Mouse (Mus musculus) midbrain, embryonic 11.5 days (tissue): ENCODE results near the gene Fam24b. TPM values are rescaled to one million over a fixed set of nuclear protein-coding genes. Genes with fewer than 3 reads are reported as not detected.

Experiments used
- ATAC-seq: fragments of 200-750 bp; cut with Nextera tagmentation; 2 replicates; pipeline ENCODE4 v1.8.0; 2017; ENCODE audit warnings: moderate TSS enrichment, moderate library complexity; ENCODE audit not compliant: low FRiP score
- DNase-seq: peaks from one replicate; pipeline ENCODE4 v3.0.0; 2015; ENCODE audit warnings: low spot score; ENCODE audit errors: missing footprints
- H3K27ac ChIP-seq: fragments of 300-500 bp; sonication (generic); 2 replicates; pipeline ENCODE4 v1.5.1; 2014; ENCODE audit warnings: low read depth, low read length
- H3K27me3 ChIP-seq: fragments of 300-500 bp; sonication (generic); 2 replicates; pipeline ENCODE4 v1.6.1; 2014; ENCODE audit warnings: mild to moderate bottlenecking, low read length, moderate library complexity, mixed read lengths; ENCODE audit not compliant: control insufficient read depth, insufficient read depth
- H3K36me3 ChIP-seq: fragments of 300-500 bp; sonication (generic); 2 replicates; pipeline ENCODE4 v1.6.1; 2014; ENCODE audit warnings: mild to moderate bottlenecking, low read length, moderate library complexity, mixed read lengths; ENCODE audit not compliant: control insufficient read depth, insufficient read depth
- H3K4me1 ChIP-seq: fragments of 300-500 bp; sonication (generic); 2 replicates; pipeline ENCODE4 v1.6.1; 2014; ENCODE audit warnings: low read length; ENCODE audit not compliant: control insufficient read depth, insufficient read depth
- H3K4me2 ChIP-seq: fragments of 300-500 bp; sonication (generic); 2 replicates; pipeline ENCODE4 v1.6.1; 2014; ENCODE audit warnings: mild to moderate bottlenecking, moderate library complexity
- H3K4me3 ChIP-seq: fragments of 300-500 bp; sonication (generic); 2 replicates; pipeline ENCODE4 v1.5.1; 2014; ENCODE audit warnings: low read depth, low read length
- H3K9ac ChIP-seq: fragments of 300-500 bp; sonication (generic); 2 replicates; pipeline ENCODE4 v1.6.1; 2014; ENCODE audit warnings: low read length
- H3K9me3 ChIP-seq: fragments of 300-500 bp; sonication (generic); 2 replicates; pipeline ENCODE4 v1.6.1; 2016; ENCODE audit warnings: low read length; ENCODE audit not compliant: control insufficient read depth
- WGBS: fragments of 180-500 bp; shearing (Covaris S2); extraction: QIAGEN DNeasy Blood & Tissue Kit; methylation state at CpG from one replicate; pipeline ENCODE4 v1.1.7; 2014; 5-methylcytosine and 5-hydroxymethylcytosine counted together
- polyA plus RNA-seq: library from polyadenylated mRNA; unstranded; fragments of >200 nt; fragmentation: Nextera tagmentation; extraction: Ambion mirVana; gene quantifications from 2 replicates; pipeline ENCODE4 v1.2.1, GENCODE M21; 2014

Gene Fam24b
- polyA plus RNA-seq, result not detected in 2 replicates

DNA sequence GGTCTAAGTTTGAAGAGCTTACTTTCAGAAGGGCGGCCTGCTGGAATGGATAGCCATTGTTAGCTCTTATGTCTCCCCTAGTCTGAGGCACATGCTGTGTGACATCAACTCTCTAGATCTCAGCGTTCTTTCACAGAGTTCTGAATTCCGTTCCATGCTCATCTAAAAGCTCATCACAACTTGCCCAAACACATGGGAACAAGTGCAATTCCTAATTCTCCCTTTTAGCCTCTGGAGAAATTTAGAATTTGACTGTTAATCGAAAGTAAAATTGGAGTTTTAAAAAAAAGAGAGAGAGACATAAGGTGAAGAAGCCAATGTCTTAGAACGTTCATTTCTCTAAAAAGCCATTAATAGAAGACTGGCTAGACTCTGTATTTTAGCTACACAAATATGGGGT lies at the start of gene Fam24b:
TSS of gene Fam24b (minus strand) at position 101 of the 400 bp plus-strand sequence.
- DNase-seq (peak; percentile 1), ATAC-seq (no peak)
- H3K9me3 ChIP-seq, result no peaks in the 10 kb centered on the region
- H3K9ac ChIP-seq, result no peak within 1 kb of the TSS
- H3K27ac ChIP-seq, result no peak within 1 kb of the TSS
- H3K27me3 ChIP-seq, result no peaks in the 10 kb centered on the region
- no peaks in the 10 kb centered on the region for H3K36me3 ChIP-seq
- no peak within 1 kb of the TSS for H3K4me3 ChIP-seq
- H3K4me1 ChIP-seq, result no peaks in the 10 kb centered on the region
- H3K4me2 ChIP-seq, result no peak within 1 kb of the TSS
- WGBS, result 87% methylated on average over 5 of the region's 5 CpGs

DNA sequence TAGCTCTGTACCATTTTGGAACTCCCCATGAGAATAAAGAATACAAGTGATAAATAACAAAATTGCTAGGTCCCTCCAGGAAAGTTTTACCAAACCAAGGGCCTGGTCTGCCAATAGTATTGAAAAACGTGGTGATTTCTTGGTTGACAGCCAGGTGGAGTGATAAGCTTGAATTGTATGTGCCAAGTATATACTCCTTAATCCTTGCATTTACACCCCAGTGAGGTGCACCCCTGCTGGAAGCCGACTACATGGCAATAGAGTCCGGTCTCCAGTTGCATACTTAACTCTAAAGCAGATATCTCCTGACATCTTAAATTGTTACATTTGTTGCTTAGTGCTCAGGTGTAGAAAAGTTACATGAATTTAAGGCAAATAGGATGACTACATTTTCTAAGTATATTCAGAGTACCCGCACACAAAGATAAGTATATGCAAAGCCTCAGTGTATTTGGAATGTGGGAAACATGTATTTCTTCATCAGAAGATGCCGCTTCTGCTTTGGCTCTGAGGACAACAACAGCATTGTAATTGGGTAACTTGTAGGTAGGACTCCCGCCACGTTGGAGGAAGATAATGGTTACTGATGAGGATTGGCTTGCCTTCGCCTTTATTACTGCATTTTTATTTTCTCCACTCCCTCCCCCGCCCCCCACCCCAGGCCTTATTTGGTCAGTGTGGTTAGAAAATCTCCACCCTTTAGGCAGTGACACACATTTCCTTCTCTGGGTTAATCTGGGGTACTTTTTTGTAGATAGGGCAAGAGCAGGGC lies 42.8 kb upstream of the Fam24b start:
- no peak for DNase-seq
- no peaks in the 10 kb centered on the region for H3K27me3 ChIP-seq

DNA sequence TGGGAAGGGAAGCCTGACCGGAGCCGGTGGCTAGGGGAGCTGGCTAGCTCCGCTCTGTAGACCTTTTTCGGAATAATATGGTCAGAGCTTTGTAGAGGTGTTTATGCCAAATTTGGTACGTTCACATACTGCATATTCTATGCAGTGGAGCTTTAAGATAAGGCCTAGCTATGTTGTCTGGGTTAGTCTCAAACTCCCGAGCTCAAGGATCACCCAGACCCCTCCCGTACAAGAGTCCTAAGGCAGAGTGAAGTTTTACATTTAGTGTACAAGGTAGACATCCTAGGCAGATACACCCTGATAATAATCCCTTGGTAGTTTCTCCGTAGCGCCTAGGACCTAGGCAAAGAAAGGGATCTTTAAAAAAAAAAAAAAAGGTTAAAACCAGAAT lies 42.1 kb upstream of the Fam24b start:
- no peak for DNase-seq
- ATAC-seq, result no peak
- peak overlapping the region; percentile 73 for H3K4me3 ChIP-seq

More for the DNA sequence above, 42.8 kb upstream of the Fam24b start:
- ATAC-seq, result 0 out of 2 replicates have a peak, but pooled peaks have one; percentile 18
- Histone ChIP-seq H3K9ac (peak overlapping the region; percentile 95; the same call in 1 of the 2 replicates), H3K4me2 (peak overlapping the region; percentile 80), H3K27ac (no peak overlapping the region), H3K4me3 (peak overlapping the region; percentile 73; the same call in 1 of the 2 replicates), H3K36me3 (no peaks in the 10 kb centered on the region), H3K9me3 (no peaks in the 10 kb centered on the region), H3K4me1 (peaks cover 5% of the 10 kb centered on the region)
- 76% methylated on average over 9 of the region's 9 CpGs for WGBS

DNA sequence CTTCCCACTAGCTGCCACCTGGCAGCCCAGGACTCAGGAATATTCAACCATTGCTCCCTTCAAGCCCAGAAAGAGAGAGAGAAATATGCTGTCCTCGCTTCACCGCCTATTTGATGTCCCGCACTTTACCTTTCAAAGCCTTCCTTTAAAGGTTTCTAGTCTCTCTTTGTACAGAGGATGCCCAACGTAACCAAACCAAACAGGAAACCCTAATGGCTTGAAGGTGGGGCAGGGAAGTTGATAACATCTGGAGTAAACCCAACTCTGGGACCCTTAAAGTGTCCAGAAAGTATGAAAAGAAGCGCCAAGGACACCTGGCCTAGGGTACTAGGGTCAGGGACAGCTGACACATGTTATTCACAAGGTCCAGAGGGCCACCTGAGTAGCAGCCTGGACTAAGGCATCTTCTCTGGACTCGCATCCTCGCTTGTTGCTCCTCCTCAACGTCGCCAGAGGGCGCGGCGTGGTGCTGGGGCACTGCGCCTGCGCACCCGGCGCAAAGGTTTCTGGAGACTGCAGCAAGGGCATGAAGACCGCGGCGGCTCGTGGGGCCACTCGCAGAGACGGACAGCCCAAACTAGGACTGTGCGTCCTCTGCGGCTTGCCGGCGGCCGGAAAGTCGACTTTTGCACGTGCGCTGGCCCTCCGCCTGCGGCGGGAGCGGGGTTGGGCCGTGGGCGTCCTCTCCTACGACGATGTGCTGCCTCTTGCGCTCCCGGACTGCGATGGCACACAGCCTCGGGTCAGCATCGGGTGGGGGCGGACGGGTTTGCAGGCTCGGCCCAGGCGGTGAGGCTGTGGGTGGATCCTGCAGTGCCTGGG lies 41.5 kb upstream of the Fam24b start, which contains the start of gene Pstk:
TSS of gene Pstk (plus strand) at position 494 of the 822 bp plus-strand sequence.
- peaks cover 5% of the 10 kb centered on the region for H3K4me1 ChIP-seq
- no peaks in the 10 kb centered on the region for H3K36me3 ChIP-seq
- peak; percentile 95 for ATAC-seq
- peak within 1 kb of the TSS; percentile 80 for H3K4me2 ChIP-seq
- no peaks in the 10 kb centered on the region for H3K9me3 ChIP-seq
- H3K27ac ChIP-seq, result peak within 1 kb of the TSS; percentile 73
- peak within 1 kb of the TSS; percentile 95 for H3K9ac ChIP-seq
- no peaks in the 10 kb centered on the region for H3K27me3 ChIP-seq
- H3K4me3 ChIP-seq, result peak within 1 kb of the TSS; percentile 73
- 4% methylated on average over 47 of the region's 47 CpGs for WGBS
- DNase-seq, result peak; percentile 98

More for the DNA sequence above, 42.1 kb upstream of the Fam24b start:
- Histone ChIP-seq H3K27me3 (no peaks in the 10 kb centered on the region), H3K27ac (peak overlapping the region; percentile 73), H3K36me3 (no peaks in the 10 kb centered on the region), H3K9ac (peak overlapping the region; percentile 95), H3K4me1 (peaks cover 5% of the 10 kb centered on the region), H3K4me2 (peak overlapping the region; percentile 80), H3K9me3 (no peaks in the 10 kb centered on the region)
- WGBS, result 9% methylated on average over 9 of the region's 9 CpGs

DNA sequence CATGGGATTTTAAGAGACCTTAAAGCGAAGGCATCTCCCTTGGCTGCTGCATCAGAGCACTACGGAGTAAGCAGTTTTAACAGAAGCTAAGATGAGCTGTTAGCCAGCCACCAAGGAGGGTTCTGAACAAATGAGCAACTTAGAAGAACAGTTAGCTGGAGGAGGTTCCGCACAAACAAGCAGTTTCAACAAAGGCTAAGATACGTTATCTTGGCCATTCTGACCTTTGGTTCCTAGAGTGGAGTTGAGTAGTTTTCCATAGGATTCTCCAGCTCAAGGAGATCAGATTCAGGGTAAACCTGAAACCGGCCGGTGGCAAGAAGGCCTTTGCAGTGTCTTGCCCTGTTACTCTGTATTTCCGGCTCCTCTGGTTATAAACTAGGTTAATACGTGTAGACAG lies 34.8 kb upstream of the Fam24b start:
- ATAC-seq (no peak), DNase-seq (peak; percentile 54)
- no peak overlapping the region for H3K27ac ChIP-seq
- no peak overlapping the region for H3K4me2 ChIP-seq
- no peaks in the 10 kb centered on the region for H3K9me3 ChIP-seq
- H3K36me3 ChIP-seq, result no peaks in the 10 kb centered on the region
- no peak overlapping the region for H3K9ac ChIP-seq
- 0 out of 2 replicates have a peak, but pooled peaks cover 3% of the 10 kb centered on the region for H3K27me3 ChIP-seq
- H3K4me1 ChIP-seq, result peaks cover 9% of the 10 kb centered on the region
- WGBS, result 93% methylated on average over 8 of the region's 8 CpGs
- no peak overlapping the region for H3K4me3 ChIP-seq

DNA sequence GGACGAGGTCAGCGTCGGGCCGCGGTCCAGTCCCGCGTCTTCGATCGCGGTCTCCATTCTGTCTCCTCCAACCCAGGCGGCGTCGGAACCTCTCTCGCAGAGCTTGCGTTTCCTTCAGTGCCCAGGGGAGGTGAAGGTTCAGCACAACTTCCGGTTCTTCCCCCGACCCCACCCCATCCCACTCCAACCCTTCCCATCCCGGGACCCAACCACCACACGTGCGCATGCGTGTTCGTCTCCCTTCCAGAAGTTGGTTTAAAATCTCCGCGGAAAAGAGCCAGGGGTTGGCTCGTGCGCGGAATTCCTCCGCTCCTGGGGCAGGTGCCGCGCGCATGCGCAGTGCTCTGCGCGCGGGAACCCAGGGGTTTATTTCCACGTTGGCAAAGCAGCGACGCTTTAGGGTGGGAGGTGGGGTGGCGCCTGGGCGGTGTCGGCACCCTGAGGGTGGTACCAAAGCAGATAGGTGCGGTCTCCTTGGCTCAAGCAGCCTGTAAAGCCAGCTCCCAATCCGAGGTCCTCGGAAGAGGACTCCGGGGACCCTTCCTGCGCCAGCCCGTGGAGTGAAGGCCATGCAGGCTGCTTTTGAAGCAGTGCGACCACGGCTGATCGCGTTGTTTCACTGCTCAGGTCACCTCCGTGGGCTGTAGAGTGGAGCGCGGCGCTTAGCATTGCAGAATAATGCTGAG lies 33.4 kb upstream of the Fam24b start, which contains the start of gene 2310057M21Rik:
TSS of gene 2310057M21Rik (minus strand) at position 145 of the 686 bp plus-strand sequence.
- ATAC-seq (peak; percentile 98), DNase-seq (peak; percentile 99)
- Histone ChIP-seq H3K4me3 (peak within 1 kb of the TSS; percentile 55), H3K9me3 (no peaks in the 10 kb centered on the region), H3K4me1 (peaks cover 9% of the 10 kb centered on the region), H3K27ac (peak within 1 kb of the TSS; percentile 77), H3K36me3 (no peaks in the 10 kb centered on the region; the same call in 1 of the 2 replicates), H3K9ac (peak within 1 kb of the TSS; percentile 75), H3K27me3 (0 out of 2 replicates have a peak, but pooled peaks cover 3% of the 10 kb centered on the region), H3K4me2 (peak within 1 kb of the TSS; percentile 78)
- WGBS, result under 1% methylated on average over 55 of the region's 55 CpGs

DNA sequence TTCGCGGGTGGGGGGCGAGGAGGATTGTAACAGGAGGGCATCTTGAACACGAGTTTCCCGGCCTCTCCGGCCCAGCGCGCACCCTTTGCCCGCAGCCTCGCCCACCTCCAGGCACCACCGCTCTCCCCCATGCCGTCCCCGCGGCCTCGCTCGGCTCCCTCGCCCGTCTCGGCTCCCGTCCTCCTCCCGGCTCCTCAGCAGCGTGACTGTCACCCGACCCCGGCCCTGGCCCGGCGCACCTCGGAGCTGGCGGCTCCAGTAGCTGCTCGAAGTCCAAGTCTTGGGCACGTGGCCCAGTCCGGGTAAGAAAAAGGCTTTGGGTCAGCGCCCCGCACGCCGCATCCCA lies 32.9 kb upstream of the Fam24b start:
- Histone ChIP-seq H3K9me3 (no peaks in the 10 kb centered on the region), H3K36me3 (peaks cover 2% of the 10 kb centered on the region; the same call in 1 of the 2 replicates), H3K4me2 (peak overlapping the region; percentile 78), H3K27me3 (0 out of 2 replicates have a peak, but pooled peaks cover 3% of the 10 kb centered on the region), H3K27ac (peak overlapping the region; percentile 77; the same call in 1 of the 2 replicates), H3K9ac (peak overlapping the region; percentile 75), H3K4me3 (peak overlapping the region; percentile 55), H3K4me1 (peaks cover 9% of the 10 kb centered on the region)
- WGBS, result under 1% methylated on average over 35 of the region's 35 CpGs
- ATAC-seq (peak; percentile 86), DNase-seq (no peak)

DNA sequence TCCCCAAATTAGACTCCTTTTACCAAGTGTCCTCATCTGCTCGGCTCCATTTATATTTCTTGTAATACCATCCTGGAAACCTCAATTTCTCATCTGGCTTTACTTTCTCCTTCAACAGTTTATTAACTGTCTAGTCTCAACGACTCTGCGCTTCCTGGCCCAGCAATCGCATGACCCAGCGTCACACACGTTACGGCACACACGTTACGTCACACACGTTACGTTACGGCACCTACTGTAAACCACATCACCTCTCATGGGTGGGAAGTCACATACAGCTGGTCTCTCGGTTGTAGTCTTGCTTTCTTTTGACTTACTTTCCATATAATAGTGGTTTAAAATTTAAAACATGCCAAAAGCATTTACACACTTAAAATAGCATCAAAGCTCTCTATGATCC lies 26.8 kb upstream of the Fam24b start:
- Histone ChIP-seq H3K27me3 (no peaks in the 10 kb centered on the region), H3K9me3 (no peaks in the 10 kb centered on the region), H3K36me3 (peaks cover 7% of the 10 kb centered on the region; the same call in 1 of the 2 replicates)

More for the DNA sequence above, 26.8 kb upstream of the Fam24b start:
- DNase-seq (no peak), ATAC-seq (no peak)
- Histone ChIP-seq H3K9ac (no peak overlapping the region), H3K4me1 (no peaks in the 10 kb centered on the region; the same call in 1 of the 2 replicates), H3K27ac (no peak overlapping the region), H3K4me2 (no peak overlapping the region), H3K4me3 (no peak overlapping the region)
- 97% methylated on average over 13 of the region's 13 CpGs for WGBS
